Comparison of ENCODE assay signal across 1 mouse cellular context in the genomic region with DNA sequence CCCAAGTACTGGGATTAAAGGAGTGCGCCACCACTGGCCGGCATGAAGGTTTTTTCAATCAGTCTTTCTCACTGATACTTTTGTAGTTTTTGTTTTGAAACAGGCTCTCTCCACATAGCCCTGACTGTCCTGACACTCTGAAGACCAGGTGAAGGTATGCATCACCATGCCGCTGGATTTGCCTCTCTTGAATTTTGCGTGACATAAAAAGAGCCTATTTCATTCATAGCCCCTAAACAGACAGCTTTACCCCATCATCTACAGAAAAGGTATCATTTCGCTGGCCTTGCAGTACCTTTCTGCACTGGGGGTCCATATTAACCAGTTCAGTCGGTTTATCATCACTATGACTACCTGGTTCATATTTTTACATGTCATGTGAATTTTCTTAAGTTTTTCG.
TF ChIP-seq lines count a peak whose summit lies in the region.

No protein-coding gene starts in this region.

TF ChIP-seq in MEL, 35 proteins besides CTCF, POLR2A, EP300 and RAD21:
- TF ChIP-seq ZC3H11A (IDR thresholded peaks at IDR 0.05; ENCODE audit: low read depth, low read length): no peak
- TF ChIP-seq MAFK (IDR thresholded peaks at IDR 0.05; ENCODE audit: borderline replicate concordance, low read depth, low read length): no peak
- no peak for TF ChIP-seq CHD2 (IDR thresholded peaks at IDR 0.05; ENCODE audit: low read length)
- no peak for TF ChIP-seq MXI1 (IDR thresholded peaks at IDR 0.05; ENCODE audit: low read depth, low read length)
- no peak for TF ChIP-seq E2F4 (IDR thresholded peaks at IDR 0.05; ENCODE audit: borderline replicate concordance, low read depth, low read length)
- no peak for TF ChIP-seq ZMIZ1 (IDR thresholded peaks at IDR 0.05; ENCODE audit: low read depth, low read length)
- TF ChIP-seq MAZ (IDR thresholded peaks at IDR 0.05; ENCODE audit: low read depth, low read length): no peak
- TF ChIP-seq MYC (IDR thresholded peaks at IDR 0.05; ENCODE audit: low read depth, low read length): no peak
TF ChIP-seq in MEL: peak in this region for 0.
